ENCODE assay signal across 8 mouse cellular contexts in the genomic region with DNA sequence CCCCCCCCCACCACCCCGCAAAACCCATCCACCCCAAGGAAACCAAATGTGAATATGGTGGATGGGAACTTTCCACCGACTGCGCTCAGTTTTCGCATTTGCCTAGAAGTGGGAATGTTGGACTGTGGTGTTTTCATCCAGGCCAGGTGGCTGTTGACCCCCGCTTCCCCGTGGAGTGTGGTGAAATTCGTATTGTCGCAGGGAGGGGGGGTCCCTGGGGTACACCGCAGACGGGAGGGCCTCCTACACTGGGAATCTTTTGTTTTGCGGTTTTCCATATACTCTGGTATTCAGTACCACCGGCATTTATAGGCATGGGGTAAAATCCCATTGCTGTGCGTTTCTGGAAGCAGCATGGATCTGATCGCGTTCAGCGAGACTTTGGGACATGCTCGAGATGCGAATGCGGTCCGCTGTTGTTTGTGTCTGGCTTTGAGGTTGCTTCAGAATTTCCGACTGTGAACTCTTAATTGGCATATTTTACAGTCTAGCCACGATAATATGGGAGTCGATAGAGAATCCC. TPM values are rescaled to one million over a fixed set of nuclear protein-coding genes. Genes with fewer than 3 reads are reported as not detected.
DNase-seq lines count a peak whose midpoint lies in the region; ATAC-seq and TF ChIP-seq lines count a peak whose summit lies in the region.

No protein-coding gene starts in this region.

- H3K9ac ChIP-seq in kidney, embryonic 16.5 days (replicated peaks; ENCODE audit: low read length), result peak overlapping the region; percentile 64
- peak overlapping the region; percentile 93 for H3K9ac ChIP-seq in hindbrain, embryonic 11.5 days (ENCODE audit: low read depth, low read length)
- H3K9ac ChIP-seq in midbrain, embryonic 13.5 days (replicated peaks), result peak overlapping the region; percentile 97

- H3K27me3 ChIP-seq in kidney, embryonic 16.5 days (ENCODE audit: insufficient read depth, low read length), result no peaks in the 10 kb centered on the region
- no peaks in the 10 kb centered on the region for H3K27me3 ChIP-seq in hindbrain, embryonic 11.5 days (ENCODE audit: control insufficient read depth, insufficient read depth, low read length)
- no peaks in the 10 kb centered on the region for H3K27me3 ChIP-seq in midbrain, embryonic 13.5 days

- peak overlapping the region; percentile 97 for H3K4me3 ChIP-seq in kidney, embryonic 16.5 days (ENCODE audit: low read length)
- H3K4me3 ChIP-seq in bone marrow macrophage, adult 2 months (ENCODE audit: insufficient read depth, low read length), result peak overlapping the region; percentile 80
- H3K4me3 ChIP-seq in hindbrain, embryonic 11.5 days (ENCODE audit: low read depth, low read length), result peak overlapping the region; percentile 96
- peak overlapping the region; percentile 96 for H3K4me3 ChIP-seq in midbrain, embryonic 13.5 days (replicated peaks)

- peaks cover 12% of the 10 kb centered on the region for H3K4me1 ChIP-seq in kidney, embryonic 16.5 days (ENCODE audit: insufficient read depth, low read length)
- peaks cover 9% of the 10 kb centered on the region for H3K4me1 ChIP-seq in bone marrow macrophage, adult 2 months (ENCODE audit: control insufficient read depth, insufficient read depth, low read length)
- no peaks in the 10 kb centered on the region for H3K4me1 ChIP-seq in hindbrain, embryonic 11.5 days (replicated peaks; ENCODE audit: control insufficient read depth, insufficient read depth, low read length)
- peaks cover 22% of the 10 kb centered on the region for H3K4me1 ChIP-seq in midbrain, embryonic 13.5 days (replicated peaks)

- no peaks in the 10 kb centered on the region for H3K36me3 ChIP-seq in kidney, embryonic 16.5 days (ENCODE audit: insufficient read depth, low read length)
- H3K36me3 ChIP-seq in hindbrain, embryonic 11.5 days (ENCODE audit: control insufficient read depth, insufficient read depth, low read length), result no peaks in the 10 kb centered on the region
- H3K36me3 ChIP-seq in midbrain, embryonic 13.5 days, result no peaks in the 10 kb centered on the region

- peak overlapping the region; percentile 85 for H3K4me2 ChIP-seq in kidney, embryonic 16.5 days (replicated peaks; ENCODE audit: low read depth, low read length)
- peak overlapping the region; percentile 75 for H3K4me2 ChIP-seq in hindbrain, embryonic 11.5 days (replicated peaks; ENCODE audit: low read depth, low read length)
- peak overlapping the region; percentile 77 for H3K4me2 ChIP-seq in midbrain, embryonic 13.5 days (replicated peaks)

- H3K27ac ChIP-seq in kidney, embryonic 16.5 days (ENCODE audit: low read length), result no peak overlapping the region
- H3K27ac ChIP-seq in bone marrow macrophage, adult 2 months (ENCODE audit: insufficient read depth, low read depth, low read length), result no peak overlapping the region
- peak overlapping the region; percentile 36; the same call in 1 of the 2 replicates for H3K27ac ChIP-seq in hindbrain, embryonic 11.5 days (ENCODE audit: low read depth, low read length)
- H3K27ac ChIP-seq in midbrain, embryonic 13.5 days, result peak overlapping the region; percentile 96

- no peaks in the 10 kb centered on the region for H3K9me3 ChIP-seq in kidney, embryonic 16.5 days (ENCODE audit: low read length)
- no peaks in the 10 kb centered on the region for H3K9me3 ChIP-seq in hindbrain, embryonic 11.5 days (ENCODE audit: control insufficient read depth, low read length)
- no peaks in the 10 kb centered on the region for H3K9me3 ChIP-seq in midbrain, embryonic 13.5 days

- no peak for ATAC-seq in kidney, embryonic 16.5 days (ENCODE audit: low FRiP score, low TSS enrichment)
- ATAC-seq in hindbrain, embryonic 11.5 days (ENCODE audit: low FRiP score), result peak; percentile 22
- peak; percentile 5; the same call in 1 of the 2 replicates for ATAC-seq in midbrain, embryonic 13.5 days
- ATAC-seq in megakaryocyte-erythroid progenitor cell, adult 5-6 weeks (replicated peaks; ENCODE audit: low FRiP score, low TSS enrichment, poor library complexity, severe bottlenecking), result no peak

- WGBS in kidney, embryonic 16.5 days, result 12% methylated on average over 22 of the region's 23 CpGs
- 22% methylated on average over 23 of the region's 23 CpGs for WGBS in hindbrain, embryonic 11.5 days
- WGBS in midbrain, embryonic 13.5 days, result 11% methylated on average over 23 of the region's 23 CpGs

- TF ChIP-seq POLR2A in bone marrow macrophage, adult 2 months (IDR thresholded peaks at IDR 0.05; ENCODE audit: borderline replicate concordance, low read depth, low read length), result no peak

- TF ChIP-seq CTCF in bone marrow macrophage, adult 2 months (IDR thresholded peaks at IDR 0.05; ENCODE audit: low read depth, low read length), result no peak

- DNase-seq in kidney, adult 18-20 months, result no peak
- peak; percentile 30 for DNase-seq in hindbrain, embryonic 11.5 days (ENCODE audit: low spot score)
- DNase-seq in frontal cortex, postnatal 36 days (ENCODE audit: low spot score in 2 of 2), result no peak
- no peak for DNase-seq in ovary, postnatal 14 days (ENCODE audit: low spot score)

RNA-seq across cellular contexts. Expression of a gene that starts 1.4 kb away (rescaled TPM):
- polyA plus RNA-seq in kidney, embryonic 16.5 days (2015; fragmentation: Nextera tagmentation; extraction: Ambion mirVana), result 3.8 and 4.5 TPM in 2 replicates
- polyA plus RNA-seq in bone marrow macrophage, adult 2 months (2012; ENCODE audit: insufficient read depth, insufficient read length, missing spikeins), result 11.5 and 11.7 TPM in 2 replicates
- 11.6 and 15.5 TPM in 2 replicates for polyA plus RNA-seq in hindbrain, embryonic 11.5 days (2014; fragmentation: Nextera tagmentation; extraction: Ambion mirVana)
- 16.8 and 18.0 TPM in 2 replicates for polyA plus RNA-seq in midbrain, embryonic 13.5 days (2015; fragmentation: Nextera tagmentation; extraction: Ambion mirVana)
- total RNA-seq in megakaryocyte-erythroid progenitor cell, adult 5-6 weeks (2014; fragmentation: Nextera tagmentation), result 53.9 and 71.9 TPM in 2 replicates
- total RNA-seq in megakaryocyte-erythroid progenitor cell, adult 5-6 weeks (2017), result 10.1 and 25.7 TPM in 2 replicates

RNA-seq across cellular contexts. Expression of a gene that starts 17.1 kb away (rescaled TPM):
- 575 and 586 TPM in 2 replicates for polyA plus RNA-seq in kidney, embryonic 16.5 days (2015; fragmentation: Nextera tagmentation; extraction: Ambion mirVana)
- 1,191 and 1,194 TPM in 2 replicates for polyA plus RNA-seq in bone marrow macrophage, adult 2 months (2012; ENCODE audit: insufficient read depth, insufficient read length, missing spikeins)
- 619 and 657 TPM in 2 replicates for polyA plus RNA-seq in hindbrain, embryonic 11.5 days (2014; fragmentation: Nextera tagmentation; extraction: Ambion mirVana)
- 416 and 429 TPM in 2 replicates for polyA plus RNA-seq in midbrain, embryonic 13.5 days (2015; fragmentation: Nextera tagmentation; extraction: Ambion mirVana)
- 2,340 and 2,677 TPM in 2 replicates for total RNA-seq in megakaryocyte-erythroid progenitor cell, adult 5-6 weeks (2014; fragmentation: Nextera tagmentation)
- total RNA-seq in megakaryocyte-erythroid progenitor cell, adult 5-6 weeks (2017), result 1,622 and 1,735 TPM in 2 replicates

RNA-seq across cellular contexts. Expression of a gene that starts 30.2 kb away (rescaled TPM):
- polyA plus RNA-seq in kidney, embryonic 16.5 days (2015; fragmentation: Nextera tagmentation; extraction: Ambion mirVana), result 17.0 and 19.1 TPM in 2 replicates
- polyA plus RNA-seq in bone marrow macrophage, adult 2 months (2012; ENCODE audit: insufficient read depth, insufficient read length, missing spikeins), result 22.8 and 28.3 TPM in 2 replicates
- polyA plus RNA-seq in hindbrain, embryonic 11.5 days (2014; fragmentation: Nextera tagmentation; extraction: Ambion mirVana), result 25.0 and 32.4 TPM in 2 replicates
- polyA plus RNA-seq in midbrain, embryonic 13.5 days (2015; fragmentation: Nextera tagmentation; extraction: Ambion mirVana), result 22.9 and 23.2 TPM in 2 replicates
- 38.2 and 44.4 TPM in 2 replicates for total RNA-seq in megakaryocyte-erythroid progenitor cell, adult 5-6 weeks (2014; fragmentation: Nextera tagmentation)
- total RNA-seq in megakaryocyte-erythroid progenitor cell, adult 5-6 weeks (2017), result 44.2 and 48.6 TPM in 2 replicates

Comparison
In these comparisons a context has a peak if more than half of its experiments do, and no peak if none do; other contexts are left out.
1. ATAC-seq: peak in hindbrain, embryonic 11.5 days (single experiment) and midbrain, embryonic 13.5 days (single experiment); none in kidney, embryonic 16.5 days (single experiment) and megakaryocyte-erythroid progenitor cell, adult 5-6 weeks (single experiment).
2. H3K27ac ChIP-seq: peak in hindbrain, embryonic 11.5 days (single experiment) and midbrain, embryonic 13.5 days (single experiment); none in kidney, embryonic 16.5 days (single experiment) and bone marrow macrophage, adult 2 months (single experiment).
3. Peak in every context shown above with its lines, with median percentiles within 50 percentile points of each other: H3K4me2 ChIP-seq, H3K4me3 ChIP-seq and H3K9ac ChIP-seq.